Mouse (Mus musculus): ENCODE measurements at regions not wholly inside any gene's neighbourhood (a gene's known extent, or its start where the extent isn't known, plus 50 kb on each side); places are given as distances from the start of the nearest gene placed in this dataset.
A peak's percentile ranks its signal among the peaks of the same experiment; 100 is the strongest.

DNA sequence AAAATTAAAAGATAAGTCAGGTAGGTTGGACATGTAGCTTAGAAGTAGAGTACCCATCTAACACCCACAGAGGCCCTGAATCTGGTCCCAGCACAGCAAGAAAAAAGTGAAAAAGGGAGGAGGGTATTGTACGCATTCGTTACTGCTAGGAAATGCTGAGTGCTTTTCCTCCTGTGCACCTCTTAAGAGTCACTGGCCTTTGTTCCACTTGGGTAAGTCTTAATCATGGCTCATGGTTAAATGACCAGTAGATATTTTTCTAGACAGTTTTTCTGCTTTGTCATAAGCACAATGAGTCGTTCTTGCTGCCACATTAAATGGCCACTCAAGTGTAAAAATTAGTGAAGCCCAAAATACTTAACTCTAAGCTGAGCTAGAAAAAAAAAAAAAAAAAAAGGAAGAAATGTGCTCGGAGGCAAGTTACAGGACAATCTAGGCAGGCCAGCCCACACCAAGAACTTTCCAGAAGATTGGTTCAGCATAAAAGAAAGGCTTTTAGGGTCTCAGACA lies 86.0 kb upstream of the Ank start:
- no peak for DNase-seq (ENCODE audit: extremely low read depth, low read depth, low spot score)

DNA sequence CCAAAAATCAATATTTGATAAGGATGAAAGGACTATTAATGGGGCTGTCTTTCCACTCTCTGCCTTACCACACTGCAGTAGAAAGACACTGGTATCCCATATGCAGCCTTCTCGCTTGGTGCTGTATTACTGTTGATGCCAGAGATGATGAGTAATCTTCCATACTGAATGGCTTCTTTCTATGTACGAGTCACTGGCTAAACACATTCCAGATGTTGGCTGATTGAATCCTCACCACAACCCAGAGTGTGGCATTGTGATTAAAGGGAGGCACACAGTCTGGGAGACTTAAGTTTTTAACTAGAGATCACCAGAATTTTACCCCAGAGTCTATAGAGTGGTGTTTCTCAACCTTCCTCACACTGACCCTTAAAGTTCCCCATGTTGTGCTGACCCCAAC lies 84.9 kb upstream of the Ank start:
- no peak for DNase-seq (ENCODE audit: extremely low read depth, low read depth, low spot score)

DNA sequence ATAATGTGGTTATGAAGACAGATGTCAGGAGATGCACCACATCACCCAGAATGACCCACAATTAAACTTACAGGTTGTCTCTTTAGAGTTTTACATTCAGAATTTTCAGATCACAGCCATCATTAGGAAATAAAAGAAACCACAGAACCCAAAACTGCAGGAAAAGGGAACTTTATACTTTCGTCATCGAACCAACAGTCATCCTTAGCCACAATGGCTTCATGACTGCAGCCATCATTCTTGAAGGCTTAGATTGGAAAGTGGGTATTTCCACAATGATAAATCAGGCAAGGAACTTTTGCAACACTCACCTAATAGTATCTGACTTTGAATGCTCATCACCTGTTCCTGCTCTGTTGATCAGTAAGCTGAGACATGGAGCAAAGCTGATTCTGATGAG lies 75.9 kb upstream of the Ank start:
- DNase-seq (ENCODE audit: extremely low read depth, low read depth, low spot score), result no peak

DNA sequence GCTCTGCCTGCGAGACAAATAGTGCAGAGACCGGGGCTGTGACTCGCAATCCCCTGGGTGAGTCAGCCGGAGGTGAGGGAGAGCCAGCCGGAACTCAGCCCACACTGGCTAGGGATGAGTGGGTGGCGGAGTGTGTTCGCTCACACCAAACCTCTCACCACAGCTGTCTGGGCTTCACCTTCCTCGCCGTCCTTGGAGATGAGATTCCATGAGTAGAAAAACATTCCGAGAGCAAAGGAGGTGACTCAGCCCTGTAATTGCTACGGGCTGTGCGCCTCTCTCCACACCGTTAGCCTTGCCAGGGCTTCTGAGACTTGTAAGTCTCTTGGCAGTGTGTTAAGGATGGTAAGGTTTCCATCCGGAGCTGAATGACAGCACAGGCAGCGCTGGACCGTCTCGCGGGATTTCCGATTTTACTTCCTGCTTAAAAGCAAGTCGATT lies 60.7 kb upstream of the Ank start:
- DNase-seq (ENCODE audit: extremely low read depth, low read depth, low spot score), result peak; percentile 56

DNA sequence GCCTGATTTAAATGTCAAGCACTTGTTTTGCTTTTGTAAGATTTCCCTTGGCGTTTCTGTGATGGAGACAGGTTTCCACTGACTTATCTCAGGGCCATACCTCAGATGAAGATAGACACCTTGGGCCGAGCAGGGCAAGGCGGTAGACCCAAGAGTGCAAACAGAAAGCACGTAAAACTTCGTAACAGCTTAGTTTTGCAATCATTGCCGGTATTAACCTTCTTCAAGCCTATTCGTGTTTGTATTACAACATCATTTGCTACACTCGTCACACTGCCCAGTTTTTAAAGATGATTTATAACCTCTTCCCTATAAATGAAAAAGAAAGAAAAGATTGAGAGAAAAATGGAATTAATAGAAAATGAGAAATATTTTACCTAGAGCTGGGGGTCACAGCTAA lies 56.6 kb upstream of the Ank start:
- DNase-seq (ENCODE audit: extremely low read depth, low read depth, low spot score), result peak; percentile 82

DNA sequence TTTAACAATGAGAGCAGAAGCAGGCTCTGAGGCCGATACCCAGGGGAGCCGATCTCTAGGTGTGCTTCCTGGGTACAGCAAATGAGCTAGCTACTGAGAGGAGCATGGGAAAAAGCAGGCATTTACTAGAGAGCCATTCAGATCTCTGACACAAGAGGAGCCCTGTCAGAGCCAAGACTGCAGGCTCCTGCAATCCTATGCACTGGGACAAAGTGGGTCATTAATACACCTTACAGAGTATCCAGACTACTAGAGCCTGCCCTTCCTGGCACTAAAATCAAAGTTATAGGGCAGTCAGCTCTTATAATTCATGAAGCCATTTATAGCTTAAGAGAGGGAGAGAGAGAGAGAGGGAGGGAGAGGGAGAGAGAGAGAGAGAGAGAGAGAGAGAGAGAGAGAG lies 54.2 kb upstream of the Ank start:
- DNase-seq (ENCODE audit: extremely low read depth, low read depth, low spot score), result no peak

DNA sequence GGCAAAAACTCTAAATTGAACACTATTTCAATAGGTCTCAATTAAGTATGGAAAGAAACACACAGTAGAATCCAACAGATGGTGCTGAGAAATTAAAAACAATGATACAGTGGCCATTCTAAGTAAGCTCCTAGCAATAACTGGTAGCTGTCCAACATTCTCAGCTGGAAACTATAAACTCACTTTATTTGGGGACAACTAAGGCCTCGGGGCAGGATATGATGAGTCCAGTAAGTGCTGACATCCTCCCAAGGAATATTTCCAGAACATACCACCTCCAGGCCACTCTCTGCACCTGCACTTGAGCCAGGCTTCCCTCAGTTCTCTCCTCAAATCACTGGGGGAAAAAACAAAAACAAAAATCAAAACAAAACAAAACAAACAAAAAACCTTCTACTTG lies 53.7 kb upstream of the Ank start:
- DNase-seq (ENCODE audit: extremely low read depth, low read depth, low spot score), result peak; percentile 86

DNA sequence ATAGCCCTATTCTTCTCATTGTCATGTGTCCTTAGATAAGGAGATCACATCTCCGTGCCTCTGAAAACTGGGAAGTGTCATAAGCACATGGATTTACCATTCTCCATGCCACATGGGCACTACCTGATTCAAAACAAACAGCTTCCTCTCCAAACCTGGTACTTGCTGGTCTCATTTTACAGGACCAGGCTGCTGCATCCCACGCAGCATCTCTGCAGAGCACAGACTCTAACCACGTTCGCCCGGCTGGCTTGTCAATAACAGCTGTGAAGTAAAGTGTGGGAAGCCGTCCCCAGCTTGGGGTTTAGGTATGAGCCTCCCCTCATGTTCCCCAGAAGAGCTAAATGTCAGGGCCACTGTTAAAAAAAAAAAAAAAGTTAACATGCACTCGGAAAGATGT lies 53.0 kb upstream of the Ank start:
- no peak for DNase-seq (ENCODE audit: extremely low read depth, low read depth, low spot score)

DNA sequence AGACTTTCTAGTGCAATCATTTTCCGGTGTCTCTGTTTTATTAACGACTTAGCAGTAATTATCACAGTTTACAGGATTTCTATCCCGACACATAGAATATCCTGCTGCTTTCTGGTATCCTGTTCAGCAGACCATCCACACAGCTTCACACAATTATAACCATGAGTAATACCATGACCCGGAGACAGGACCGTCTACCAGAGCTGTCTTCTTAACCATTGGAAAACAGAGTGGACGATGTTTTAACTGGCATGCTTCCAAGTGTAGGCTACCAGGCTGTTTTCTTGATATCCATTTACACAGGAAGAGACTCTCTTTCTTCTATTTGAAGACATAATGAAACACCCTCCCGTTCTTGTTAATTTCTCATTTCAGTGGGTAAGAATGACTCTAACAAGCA lies 51.7 kb upstream of the Ank start:
- no peak for DNase-seq (ENCODE audit: extremely low read depth, low read depth, low spot score)

All from fat pad, adult 2 months (tissue).